Mouse (Mus musculus) left cerebral cortex, adult 9 months (tissue): ENCODE measurements at regions not wholly inside any gene's neighbourhood (a gene's known extent, or its start where the extent isn't known, plus 50 kb on each side); places are given as distances from the start of the nearest gene placed in this dataset.

Source experiments
- DNase-seq, 2 experiments: peaks; one replicate each; pipeline ENCODE4 v3.0.0; 2022; ENCODE audit warnings: low spot score in 2 of 2

DNA sequence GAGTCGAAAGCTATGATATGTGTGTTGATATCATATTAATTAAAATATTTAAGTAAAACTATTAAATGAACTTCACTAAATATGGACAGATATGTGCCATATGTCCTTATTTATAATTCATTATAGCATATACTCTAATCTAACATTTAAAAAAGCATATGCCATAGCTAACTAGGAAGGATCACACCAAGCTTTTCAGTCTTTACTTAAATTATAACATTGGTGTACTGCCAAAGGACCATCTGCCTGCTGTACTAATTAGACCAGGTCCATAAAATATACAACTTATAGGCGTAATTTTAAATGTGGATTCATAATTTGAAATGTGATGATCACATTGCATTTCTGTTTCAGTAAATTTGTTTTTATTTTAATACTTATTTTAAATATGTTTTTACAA is 651.9 kb upstream of the Klhl1 start:
- DNase-seq: no peak

DNA sequence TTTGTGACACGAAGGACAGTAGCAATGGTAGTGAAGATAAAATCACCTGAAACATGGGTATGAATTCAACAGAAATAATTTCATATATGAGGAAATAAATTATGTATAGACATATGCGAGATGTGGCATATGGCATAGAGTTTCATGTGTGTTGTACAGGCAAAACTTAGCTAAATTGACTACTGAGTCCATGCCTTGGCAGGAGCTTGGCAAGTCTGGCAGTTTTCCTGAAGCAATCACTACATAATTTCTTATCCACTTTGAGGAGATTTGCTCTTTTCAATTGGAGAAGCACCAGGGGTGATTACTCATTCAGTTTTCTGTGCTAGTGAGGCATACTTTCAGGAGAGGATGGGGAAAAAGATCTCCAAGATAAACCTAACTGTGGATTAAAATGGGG is 646.9 kb upstream of the Klhl1 start:
- DNase-seq: no peak

DNA sequence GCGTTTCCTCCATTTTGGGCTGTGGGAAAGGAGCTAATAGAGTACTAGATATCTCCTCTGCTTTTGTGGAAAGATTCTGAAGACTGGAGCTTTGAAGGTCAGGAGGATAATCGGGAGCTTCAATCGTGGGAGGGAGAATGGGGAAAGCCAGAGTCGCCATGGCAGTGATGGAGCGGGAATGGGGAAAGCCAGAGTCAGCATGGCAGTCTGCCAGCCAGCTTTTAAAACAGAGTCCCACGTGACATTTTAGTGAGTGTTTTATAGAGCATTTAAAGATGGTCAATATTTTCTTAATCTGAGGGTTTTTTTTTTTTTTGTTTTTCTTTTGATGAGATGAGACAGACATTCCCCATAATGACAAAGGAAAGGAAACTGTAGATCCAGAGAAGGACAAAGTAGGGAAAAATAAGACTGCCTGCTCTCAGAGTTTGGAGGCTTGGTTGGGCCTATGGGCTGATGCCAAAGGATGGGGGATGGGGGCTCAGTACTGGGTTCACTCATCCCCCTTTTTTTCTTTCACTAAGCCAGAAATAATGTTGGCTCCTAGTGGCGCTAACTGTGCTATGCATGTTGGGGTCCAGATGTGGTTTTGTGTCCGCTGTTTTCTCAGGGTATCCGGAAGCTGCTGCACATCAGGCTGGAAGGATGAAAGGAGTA is 630.2 kb upstream of the Klhl1 start:
- DNase-seq: no peak

DNA sequence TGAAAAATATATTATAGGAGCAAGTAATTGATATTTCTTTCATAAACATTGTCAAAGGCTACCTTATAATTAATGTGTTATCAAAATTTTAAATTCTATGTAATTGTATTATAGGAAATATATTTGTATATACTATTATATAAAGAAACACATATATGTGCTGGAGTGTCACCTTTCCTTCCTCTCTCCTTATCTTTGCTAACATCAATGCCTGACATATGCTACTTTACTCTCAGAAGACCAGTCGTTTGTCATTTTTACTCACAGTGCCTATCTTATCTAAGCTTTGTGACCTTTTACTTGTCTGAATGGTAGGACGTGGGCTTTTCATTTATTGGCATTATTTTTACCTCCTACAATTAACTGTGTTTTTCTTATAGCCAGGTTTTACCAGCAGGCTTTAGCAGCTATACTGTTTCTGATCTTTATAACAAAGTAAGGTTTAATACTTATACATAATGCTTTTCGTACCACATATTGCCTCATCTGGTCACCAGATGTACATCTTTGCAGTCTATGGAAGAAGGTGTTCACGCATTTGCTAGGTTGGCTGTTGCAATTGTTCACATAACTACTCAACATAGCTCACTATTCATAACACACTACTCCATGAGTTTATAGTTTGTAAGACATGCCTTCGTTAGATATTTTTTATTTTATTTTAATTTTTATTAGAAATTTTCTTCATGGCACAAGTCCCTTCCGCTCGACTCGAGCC is 597.2 kb upstream of the Klhl1 start:
- no peak for DNase-seq

DNA sequence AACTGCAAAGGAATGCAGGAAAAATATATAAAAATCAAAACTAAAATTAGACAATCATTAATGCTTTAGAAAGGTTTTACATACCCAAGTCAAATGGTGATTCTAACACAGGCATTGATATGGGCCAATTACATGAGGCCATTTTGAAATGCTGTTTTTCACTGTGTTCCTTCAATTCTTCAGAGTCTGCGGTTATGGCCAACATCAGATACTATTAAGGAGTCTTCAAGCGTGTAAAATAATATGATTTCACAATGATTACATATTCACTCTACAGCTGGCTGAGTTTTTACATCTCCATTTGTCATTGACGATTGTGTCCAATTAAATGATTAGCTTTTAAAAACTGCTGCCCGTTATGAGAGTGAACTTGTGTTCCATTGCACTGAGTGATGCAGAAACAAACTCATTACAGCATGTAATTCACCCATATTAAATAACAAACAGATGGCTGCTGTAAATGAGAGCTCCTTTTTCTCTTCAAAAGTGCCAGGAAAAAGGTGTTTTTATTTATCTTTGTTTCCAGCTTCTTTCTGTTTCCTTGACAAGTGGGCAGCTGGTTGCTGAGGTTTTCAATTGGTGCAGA is 582.3 kb upstream of the Klhl1 start:
- no peak for DNase-seq

DNA sequence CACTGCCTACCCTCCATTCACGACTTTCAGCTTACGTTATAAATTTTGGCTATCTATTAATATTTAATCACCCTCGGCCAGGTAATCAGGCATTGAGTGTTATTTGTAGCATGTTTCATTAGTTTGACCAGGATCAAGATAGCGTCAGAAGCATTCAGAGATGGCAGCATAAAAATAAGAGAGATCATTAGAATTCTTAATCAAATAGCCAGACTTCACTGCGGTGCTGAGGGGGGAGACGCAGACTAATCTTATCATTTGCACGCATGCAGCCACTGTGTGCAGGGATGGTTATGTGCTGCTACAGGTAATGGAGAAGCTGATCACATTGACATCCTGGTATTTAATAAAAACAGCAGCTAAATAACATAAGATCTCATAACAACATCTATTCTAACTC is 574.5 kb upstream of the Klhl1 start:
- no peak for DNase-seq

DNA sequence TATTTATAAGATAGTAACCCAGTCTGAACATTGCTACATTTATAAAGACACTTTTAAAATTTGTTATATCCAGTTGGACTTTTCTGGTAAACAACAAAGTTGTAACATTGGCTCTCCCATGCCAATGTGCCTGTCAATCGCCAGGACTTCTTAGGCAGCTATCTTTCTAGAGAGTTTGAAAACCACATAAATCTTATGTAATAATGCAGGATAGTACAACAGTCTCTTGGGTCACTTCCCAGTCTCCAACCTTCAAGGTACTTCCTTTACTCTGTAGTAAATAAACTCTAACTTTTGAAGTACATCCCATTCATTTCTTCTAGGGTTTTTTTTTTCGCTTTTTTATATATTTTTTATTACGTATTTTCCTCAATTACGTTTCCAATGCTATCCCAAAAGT is 570.0 kb upstream of the Klhl1 start:
- DNase-seq: no peak

DNA sequence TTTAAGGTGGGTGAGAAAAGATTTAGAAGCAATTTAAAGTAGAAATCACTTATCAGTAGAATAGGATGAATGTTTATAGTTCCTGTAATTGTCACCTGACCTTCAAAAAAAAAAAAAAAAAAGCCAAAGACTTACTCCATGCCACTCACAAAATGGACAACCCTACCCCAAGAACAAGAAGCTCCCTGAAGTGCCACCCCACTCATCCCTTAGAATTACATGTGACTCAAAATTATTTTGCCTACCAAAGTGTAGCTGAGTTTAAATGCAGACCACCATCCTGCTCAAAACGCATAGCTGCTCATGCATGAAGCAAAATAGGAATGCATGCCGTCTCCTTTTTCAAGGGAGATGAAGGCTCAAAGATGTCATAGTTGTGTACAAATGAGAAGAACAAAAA is 568.4 kb upstream of the Klhl1 start:
- no peak for DNase-seq

DNA sequence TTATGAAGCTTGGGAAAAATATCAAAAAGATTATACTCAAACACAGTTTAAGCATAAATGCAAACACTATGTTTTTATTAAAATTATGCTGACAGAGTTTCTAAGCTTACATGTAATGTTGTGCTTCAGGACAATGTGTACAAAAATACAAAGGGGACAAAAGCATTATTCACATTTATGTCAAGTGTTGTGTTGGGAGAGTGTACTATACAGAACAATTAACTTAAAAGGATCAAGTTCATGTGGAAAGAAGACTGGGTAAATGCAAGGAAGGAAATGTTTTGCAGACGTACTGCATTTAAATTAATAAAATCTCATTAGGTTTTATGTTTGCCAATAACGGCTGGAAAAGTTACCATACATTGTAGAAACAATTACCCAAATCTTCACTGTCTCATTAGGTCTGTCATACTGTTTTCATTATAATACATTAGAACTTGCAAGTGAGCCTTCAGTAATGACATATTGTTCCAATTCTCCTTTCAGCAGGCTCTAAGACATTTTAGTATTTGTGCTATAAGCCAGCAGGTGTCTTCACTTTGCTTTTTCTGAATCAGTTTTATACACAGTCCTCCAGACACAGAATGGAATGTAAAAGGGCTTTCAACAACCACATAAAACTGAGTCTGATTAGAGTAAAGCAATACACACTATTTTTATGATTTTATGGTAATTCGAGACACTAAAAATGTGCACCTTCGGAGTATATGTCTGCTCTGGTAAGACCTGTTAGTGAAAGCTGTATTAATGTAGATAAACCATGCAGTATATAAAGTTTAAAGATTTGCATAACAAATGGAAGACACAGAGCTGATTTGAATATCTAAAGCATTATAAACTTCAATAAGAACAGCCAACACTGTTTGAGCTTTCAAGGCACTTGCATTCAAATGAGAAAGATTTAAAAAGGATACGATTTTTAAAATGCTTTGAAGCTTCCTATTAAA is 567.7 kb upstream of the Klhl1 start:
- no peak for DNase-seq

DNA sequence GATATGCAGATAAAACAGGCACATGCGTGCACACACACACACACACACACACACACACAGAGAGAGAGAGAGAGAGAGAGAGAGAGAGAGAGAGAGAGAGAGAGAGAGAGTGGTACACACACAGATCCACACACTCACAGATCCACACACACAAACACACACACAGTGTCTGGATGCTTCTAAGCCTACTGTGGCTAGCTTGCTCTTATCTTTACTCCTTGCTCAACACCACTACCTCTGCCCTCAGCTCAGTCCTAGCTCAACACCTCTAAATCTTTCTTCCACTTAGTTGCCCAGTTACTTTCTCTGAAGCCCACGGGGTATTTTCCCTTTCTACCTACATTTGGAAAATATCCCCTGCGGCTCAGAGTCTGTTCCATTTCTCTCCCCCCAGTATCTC is 555.9 kb upstream of the Klhl1 start:
- DNase-seq: no peak

DNA sequence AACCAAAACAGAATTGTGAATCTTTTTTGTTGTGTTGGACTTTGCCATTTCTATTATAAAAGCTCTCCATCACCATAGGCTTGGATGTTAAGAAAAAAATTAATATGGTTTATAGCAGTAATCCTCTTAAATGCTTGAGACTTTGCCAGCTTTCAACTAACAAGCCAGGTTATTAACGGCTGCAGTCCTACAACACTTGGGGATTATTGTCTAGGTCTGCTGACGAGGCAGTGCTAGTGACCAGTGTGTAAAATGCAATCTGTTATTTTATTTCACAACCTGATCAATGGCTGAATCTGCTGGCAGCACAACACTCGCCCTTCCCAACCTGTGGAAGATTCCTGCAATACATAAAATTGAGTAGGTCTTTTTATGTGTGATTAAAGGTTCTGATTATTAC is 549.9 kb upstream of the Klhl1 start:
- DNase-seq: no peak

DNA sequence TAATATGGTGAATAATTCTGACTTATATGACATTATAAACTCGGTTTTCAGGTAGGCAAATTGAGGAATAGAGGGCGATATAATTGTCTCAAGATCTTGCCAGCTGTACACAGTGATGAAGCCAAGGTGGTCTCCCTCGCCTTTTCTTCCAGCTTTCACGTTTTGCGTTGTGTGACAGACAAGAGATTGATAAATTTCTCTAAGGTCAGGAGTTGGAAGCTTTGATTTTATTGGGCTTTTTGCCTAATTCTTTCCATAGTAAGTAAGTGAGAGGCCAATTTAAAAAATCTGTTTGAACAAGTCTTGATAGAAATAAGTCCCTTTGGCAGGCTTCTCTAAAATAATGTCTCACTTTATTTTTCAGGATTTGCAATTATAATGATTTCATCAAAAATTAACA is 549.4 kb upstream of the Klhl1 start:
- no peak for DNase-seq

DNA sequence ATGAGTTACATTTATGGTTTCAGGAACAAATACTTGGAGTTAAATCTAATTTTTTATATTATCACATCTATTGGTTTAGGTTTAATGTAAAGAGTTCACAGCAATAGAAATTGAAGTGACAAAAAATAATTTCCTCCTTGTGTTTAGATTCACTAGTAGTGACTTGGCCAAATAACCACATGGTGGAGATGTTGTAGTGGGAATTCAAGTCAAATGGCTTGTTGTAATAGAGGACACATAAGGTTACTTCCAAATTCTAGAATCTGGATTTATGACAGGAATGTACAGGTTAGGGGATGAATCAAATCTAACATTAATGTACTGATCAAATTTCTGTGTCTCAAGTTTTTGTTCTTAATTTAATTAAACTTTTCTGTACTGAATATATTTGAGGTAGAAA is 526.4 kb upstream of the Klhl1 start:
- no peak for DNase-seq

DNA sequence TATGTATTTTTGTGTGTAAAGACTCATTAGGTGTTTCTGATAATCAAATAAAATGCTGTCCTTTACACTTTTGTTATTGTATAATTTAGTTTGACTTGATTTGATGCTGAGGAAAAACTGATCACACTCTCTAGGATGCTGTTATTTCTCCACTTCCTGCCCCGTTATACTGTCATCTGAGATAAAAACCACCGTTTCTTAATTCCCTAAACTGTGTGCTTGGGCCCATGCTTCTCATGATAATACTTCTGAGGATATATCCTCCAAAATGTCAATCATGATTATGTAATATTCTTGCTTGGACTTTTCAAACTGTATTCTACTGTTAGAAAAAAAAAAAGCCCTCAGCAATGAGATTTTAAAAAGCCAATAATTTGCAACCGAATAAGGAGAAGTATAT is 520.9 kb upstream of the Klhl1 start:
- no peak for DNase-seq

DNA sequence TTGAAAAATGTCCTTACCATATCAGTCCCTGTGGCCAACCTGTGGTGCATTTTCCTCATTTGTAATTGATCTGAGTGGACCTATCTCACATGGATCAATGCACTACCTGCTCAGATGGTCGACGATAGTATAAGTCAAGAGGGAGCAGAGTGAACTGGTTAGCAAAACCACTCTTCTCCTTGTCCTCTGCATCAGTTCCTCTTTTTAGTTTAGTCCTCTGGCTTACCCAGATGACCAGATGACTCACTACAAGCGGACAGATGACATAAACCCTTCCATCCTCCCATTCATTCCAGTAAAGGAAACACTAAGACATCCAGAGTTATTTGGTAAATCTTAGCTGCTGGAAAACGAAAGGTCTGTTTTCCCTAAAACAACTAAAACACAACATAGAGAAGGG is 509.6 kb upstream of the Klhl1 start:
- DNase-seq: no peak

DNA sequence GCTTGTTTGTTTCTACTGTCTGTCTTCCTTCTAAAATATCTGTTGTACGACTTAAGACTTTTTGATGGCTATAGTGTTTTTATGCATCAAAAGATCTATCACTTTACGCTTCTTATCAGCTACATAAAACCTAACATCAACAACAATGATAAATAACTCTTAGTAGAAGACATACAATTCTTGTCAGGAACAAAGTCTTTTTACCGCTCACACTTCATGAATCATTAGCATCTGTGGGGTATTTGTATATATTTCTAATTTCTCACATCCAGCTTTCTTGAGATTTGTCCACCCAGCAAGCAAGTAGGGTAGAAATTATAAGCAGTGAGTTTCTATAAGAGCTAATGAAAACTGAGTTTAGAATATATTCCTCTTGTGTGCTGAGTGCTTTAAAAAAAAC is 487.4 kb upstream of the Klhl1 start:
- no peak for DNase-seq

DNA sequence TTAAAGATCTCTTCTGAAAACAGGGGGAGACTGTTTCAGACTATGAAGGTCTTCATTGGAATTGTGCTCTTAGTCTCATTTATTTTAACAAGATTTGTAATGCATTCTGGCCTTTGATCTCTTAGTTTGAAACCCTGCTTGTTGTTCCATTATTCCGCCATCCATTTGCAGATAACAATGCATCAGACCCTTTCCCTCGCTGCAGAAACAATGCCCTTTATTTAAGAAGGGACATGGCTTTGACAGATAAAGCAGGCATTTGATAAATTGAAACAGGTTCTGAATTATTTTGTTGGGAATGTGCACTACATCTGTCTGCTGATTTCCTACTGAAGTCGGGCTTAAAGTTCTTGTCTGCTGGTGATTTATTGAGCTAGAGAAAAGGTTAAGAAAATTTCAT is 476.2 kb upstream of the Klhl1 start:
- DNase-seq: no peak

DNA sequence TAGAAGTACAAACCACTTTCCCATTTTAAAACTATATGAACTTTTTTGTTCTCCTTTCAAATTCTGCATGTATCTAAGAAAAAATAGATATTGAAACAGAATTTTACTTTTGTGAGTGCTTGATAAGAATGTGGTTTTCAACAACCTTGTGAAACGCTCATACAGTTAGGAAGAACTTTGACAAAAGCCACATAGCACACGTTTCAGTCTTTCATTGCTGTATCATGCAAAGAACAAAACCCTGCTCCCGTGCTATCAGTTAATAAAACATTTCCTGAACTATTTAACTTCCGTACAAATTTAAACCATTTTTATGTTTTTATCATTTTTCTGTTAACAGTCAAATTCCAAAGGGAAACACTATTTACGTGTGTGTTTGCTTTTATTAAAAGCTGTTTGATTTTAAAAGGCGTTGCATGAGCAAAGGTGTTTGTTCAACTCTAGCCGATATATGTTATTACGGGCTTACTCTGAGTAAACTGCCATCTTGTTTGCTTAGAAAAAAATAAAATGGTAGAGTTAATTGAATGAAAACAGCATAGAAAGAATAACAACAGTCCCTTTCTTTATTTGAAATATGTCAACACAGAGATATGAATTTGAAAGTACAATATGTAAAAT is 471.8 kb upstream of the Klhl1 start:
- no peak for DNase-seq

DNA sequence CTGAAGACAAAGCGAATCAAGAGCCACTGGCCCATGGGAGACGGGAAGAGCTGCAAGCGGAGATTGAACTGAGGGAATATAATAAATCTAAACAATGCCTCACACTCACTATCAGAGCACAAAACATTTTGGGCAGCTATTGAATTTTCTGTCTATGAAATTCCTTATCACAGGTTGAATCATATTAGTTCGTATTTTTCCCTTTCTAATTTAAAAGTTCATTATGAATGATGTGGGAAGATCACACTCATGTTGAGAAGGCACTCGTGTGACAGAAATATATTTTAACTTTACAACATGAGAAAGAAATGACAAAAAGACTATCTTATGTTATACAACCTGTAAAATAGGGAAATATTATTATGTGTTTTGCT is 444.2 kb upstream of the Klhl1 start:
- DNase-seq: no peak

DNA sequence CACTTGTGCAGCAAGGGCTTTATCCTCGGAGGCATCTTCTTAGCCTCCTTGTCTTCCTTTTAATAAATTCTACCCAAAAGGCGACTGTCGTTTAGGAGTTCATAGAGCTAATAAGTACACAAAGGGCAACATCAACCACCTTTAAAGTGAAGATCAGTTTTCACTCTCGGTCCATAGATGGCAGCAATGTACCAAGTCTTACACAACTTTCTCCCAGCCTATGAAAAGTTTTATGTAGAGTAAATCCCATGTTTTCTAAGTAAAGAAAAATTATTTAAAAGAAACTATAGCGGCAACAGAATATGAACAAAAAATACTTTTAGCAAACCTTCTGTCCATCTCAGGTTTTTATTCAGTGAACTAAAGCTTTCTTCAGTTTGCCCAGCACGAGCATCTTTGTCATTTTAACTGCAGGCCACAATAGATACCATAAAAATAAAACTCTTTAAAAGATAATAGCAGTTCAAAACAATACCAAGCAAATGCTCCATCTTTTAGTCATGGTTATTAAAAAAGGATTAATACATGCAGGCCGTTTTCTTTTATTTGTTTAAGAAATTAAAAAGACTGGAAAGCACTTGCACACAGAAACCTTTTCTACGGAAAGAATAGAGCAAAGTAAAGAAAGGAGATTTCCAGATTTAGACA is 443.6 kb upstream of the Klhl1 start:
- no peak for DNase-seq

DNA sequence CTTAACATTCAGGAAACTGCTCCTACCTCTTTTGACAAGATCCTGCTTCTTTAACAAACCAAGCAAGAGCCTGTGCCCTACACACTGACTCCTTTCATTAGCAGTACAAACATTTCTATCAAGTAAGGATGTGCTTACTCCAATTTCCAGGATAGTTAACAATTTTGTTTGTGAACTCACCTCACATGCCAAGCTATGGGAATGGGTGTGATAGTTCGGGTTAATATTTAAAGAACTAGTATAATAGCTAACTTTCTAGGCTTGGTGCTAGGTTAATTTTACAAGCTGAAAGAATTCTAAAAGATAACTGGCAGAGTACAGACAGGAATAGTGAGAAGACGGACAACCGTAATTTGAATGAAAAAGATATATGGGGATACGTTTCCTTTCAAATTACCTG is 437.2 kb upstream of the Klhl1 start:
- DNase-seq: no peak
